Mouse (Mus musculus): Measurements from ENCODE around the gene Mib2.

- TF ChIP-seq CTCF (IDR thresholded peaks at IDR 0.05; ENCODE audit: low read depth, low read length) (no peak), GATA1 (IDR thresholded peaks at IDR 0.05; ENCODE audit: borderline replicate concordance, low read length) (no peak), POLR2AphosphoS5 (IDR thresholded peaks at IDR 0.05; ENCODE audit: insufficient replicate concordance, low read depth, low read length) (no peak)
These were observed 50.7 kb downstream of the Mib2 start for GRCm38 (mm10) chr4:155618321-155618720.
